Mouse (Mus musculus) left cerebral cortex, adult 11 months (tissue): ENCODE data around the gene Acbd6.

ENCODE experiments used
- DNase-seq: peaks from one replicate; pipeline ENCODE4 v3.0.0; 2022; ENCODE audit warnings: low spot score

The Acbd6 gene

DNA sequence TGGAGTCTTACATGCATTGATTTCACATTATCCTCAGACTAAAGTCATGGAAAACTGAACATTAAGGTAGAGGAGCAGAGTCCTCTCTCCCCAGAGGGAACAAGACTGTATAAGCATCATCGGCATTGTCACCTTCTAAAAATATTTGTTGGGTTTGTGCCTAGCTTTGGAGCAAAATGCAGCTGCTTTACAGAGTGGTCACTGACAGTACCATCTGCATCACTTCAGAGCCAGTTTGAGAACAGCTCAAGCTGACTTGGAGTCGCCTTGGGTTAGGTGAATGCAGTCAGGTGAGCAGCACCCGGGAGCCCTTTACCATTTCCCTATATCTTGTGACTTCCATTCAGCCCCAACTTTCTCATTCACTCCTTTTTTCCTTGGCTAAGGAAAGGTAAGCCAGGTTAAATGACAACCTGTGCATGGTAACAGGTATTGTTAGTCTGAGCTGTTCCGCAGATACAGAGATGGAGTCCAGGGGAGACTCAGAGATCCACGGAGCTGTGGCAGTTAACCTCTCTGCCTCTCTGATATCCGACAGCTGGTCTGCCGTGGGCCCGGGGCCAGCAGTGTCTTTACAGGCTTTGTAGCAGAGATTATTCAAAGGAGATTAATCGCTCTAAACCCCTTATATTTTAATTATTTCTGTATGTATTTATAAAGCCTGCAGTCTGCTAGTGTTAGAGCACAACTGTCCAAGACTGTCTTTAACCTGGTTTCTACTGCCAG lies 92.4 kb downstream of the Acbd6 start:
- no peak for DNase-seq

DNA sequence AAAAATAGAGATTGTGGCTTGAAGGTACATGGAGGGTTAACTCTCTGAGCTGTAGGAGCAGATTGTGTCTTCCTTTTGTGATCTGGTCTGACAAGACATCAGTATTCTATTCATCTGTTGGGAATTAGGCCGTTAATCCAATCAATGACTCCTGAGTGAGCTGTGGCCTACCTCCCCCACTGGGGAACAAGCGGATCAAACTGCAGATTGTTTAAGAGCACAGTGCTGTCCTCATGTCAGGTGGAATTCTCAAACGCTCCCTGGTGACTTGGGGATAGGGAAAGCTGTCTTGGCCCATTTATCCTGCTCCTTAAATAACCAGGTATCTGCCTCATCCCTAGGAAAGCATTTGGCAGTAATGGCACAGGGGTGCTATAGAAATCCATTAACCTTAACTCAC lies 97.0 kb downstream of the Acbd6 start:
- no peak for DNase-seq

DNA sequence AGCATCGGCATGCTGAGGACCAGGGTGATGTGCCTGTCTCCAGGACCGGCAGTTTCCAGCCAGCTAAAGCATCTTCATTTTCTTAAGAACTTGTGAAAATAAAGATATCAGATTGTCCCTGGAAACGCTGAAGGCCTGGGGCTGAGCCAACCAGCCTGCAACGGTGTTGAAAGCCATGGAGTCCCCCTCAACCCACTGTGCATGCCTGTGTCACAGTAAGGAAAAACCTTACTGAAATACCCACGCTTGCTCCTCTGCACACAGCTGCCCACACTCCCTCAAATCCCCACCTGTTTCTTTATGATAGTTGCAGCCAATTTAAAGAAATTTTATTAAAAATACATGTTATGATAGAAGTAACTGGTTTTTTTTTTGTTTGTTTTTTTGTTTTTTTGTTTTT lies 98.4 kb downstream of the Acbd6 start:
- no peak for DNase-seq

- DNase-seq, result no peak
Observed at GRCm38 (mm10) chr1:155663994-155664393, 106.1 kb downstream of the Acbd6 start.

DNA sequence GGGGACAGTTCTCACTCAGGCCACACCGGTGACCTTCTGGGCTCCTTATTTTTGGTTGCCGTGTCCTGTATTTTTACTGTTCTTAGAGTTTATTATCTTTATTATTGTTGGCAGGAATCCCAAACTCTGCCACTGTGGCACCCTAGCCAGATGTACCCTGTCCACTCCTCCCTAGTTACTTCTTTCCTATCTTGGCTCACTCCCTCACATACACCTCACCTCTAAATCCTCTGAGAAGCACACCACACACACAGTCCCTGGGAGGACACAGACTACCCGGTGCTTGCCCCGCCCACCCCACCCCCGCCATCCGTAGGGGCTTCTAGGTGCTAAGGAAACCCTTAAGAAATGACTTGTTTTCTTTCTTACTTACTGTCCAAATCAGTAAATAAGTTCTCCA lies 117.7 kb downstream of the Acbd6 start:
- no peak for DNase-seq

- no peak for DNase-seq
Observed at GRCm38 (mm10) chr1:155681116-155681799, 123.3 kb downstream of the Acbd6 start.

DNA sequence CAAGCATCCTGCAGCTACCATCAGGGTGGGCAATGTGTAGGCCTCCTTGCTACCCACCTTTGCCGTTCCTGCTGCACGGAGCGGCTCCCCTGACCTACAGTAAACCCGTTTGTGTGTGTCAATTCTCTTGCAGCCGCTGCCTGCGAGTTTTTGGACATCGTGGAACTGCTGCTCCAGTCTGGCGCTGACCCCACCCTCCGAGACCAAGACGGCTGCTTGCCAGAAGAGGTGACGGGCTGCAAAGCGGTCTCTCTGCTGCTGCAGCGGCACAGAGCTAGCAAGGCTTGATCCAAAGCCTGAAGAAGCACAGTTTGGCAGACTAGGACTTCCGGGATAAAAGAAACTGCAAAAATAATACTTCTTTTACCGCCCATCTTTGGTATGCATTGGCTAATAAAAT lies 128.9 kb downstream of the Acbd6 start:
- DNase-seq, result no peak

- no peak for DNase-seq
Observed at GRCm38 (mm10) chr1:155689141-155689540, 131.2 kb downstream of the Acbd6 start.

DNA sequence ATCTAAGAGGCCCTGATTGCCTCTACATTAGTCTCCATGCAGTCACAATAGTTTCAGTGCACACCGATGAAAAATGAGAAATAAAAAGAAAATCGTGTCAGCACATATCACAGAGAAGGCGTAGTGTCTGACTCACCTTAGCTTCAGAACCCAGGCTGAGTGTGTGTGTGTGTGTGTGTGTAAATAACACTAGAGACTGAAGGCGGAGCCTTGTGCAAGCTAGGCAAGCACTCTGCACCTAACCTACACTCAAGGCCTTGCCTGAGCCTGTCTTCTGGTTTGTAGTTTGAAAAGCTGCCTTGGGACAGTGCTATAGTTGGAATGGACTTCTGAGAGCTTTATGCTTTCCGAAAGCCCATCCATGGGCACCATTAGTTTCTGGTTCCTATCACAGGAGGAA lies 131.6 kb downstream of the Acbd6 start:
- DNase-seq, result no peak

DNA sequence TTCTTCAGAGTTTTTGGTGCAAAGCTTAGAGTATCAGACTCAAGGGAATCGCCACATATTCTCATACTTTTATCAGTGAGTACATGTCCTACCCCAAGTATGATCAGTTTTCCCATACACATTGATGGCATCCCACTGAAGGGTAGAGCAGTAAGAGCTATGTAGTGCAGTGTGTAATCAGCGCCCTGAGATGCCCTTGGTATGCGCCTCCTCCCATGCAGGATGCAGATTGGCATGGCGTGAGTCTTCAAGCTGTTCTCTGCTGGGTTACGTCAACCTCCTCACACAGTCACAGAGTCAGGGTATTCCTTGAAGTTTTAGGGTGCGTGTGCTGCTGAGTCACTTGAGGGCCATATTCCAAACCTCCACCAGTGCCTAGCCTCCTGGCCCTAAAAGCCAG lies 134.3 kb downstream of the Acbd6 start:
- DNase-seq, result no peak

DNA sequence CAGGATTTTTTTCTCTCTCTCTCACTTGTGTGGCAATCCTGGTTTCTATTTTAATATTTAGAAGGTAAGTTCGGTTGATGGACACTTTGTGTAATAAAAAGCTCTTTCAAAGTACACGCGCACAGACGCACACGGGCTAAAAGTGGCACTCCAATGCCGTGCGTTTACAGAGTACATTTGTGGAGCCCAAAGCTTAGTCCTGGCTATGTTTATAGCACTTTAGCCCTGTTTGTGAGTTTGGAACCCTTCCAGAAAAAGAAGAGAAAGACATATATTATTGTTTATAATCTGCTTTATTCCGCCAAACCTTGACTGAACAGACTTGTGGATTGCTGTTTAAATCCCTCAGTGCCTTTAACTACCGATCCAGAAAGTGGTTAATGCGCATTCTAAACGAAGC lies 135.1 kb downstream of the Acbd6 start:
- DNase-seq, result no peak

- DNase-seq, result no peak
Observed at GRCm38 (mm10) chr1:155693443-155693842, 135.5 kb downstream of the Acbd6 start.

DNA sequence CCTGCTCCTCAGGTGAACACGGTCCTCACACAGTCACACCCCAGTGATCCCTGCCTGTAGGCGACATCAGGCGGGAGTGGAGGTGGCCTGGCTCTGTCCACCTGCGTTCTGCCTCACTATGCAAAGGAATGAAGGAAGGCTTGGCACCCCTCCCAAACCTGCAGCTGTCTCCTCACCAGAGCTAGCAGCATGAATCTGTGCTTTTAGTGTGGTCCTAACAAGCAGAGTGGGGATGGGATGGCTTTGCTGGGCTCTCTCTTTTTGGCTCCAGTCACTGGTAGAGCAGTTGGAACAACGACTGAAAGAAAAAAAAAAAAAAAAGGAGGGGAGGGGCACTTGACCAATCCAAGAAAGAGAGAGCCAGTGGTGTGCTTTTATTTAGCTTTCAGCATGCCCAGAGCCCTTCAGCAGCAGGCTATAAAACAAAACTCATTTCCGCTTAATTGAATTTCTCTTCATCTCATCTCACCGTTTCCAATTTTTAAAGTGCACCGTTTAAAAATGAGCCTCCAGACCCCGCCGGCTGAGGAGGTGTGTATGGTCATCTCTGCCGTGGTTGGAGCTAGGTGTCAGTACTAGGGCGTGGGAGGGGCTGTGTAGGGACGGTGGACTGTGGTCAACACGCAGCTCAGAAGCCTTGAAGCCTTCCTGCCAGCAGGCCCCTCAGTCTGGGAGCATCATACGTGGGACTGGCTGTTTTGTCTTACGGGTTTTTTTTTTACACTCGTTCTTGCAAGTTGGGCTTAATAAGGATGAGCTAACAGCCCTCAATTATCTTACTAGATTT lies 140.6 kb downstream of the Acbd6 start:
- DNase-seq, result no peak

DNA sequence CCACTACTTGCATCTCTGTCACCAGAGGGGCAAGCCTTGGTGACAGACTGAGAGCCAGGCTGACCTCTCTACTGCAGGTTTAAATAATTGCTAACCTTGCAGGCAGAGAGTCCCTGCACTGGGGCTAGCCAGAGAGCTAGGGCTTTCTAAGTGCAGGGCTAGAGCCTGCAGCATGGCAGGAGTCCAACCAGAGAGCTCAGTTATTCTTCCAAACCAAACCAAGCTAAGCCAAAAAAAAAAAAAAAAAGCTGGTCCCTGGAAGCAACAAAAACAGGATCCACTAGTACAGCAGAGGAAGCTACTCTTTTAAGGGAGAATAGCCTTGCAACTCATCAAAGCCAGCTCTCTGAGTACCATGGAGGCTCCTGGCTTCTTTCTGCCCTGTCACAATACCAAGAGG lies 143.0 kb downstream of the Acbd6 start:
- DNase-seq, result no peak

- DNase-seq, result no peak
Observed at GRCm38 (mm10) chr1:155703191-155703680, 145.3 kb downstream of the Acbd6 start.

DNA sequence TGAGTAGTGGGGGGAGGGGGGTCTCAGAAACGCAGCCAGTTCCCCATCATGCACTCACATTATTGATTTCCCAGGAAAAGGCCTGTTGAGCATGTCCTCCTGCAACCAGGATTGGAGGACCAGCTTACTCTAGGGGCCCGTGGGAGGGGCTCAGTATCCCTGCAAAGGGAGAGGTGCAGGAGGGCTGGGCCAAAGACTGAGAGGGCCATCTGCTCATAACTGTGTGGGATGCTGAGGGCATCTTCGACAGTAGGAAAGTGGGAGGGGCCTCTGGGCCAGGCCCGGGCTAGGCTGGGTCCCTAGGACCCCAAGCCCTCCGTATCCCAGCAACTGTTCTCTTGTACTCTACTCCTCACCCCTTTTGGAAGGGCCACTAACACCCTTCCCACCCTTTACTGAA lies 146.3 kb downstream of the Acbd6 start:
- DNase-seq, result no peak

- DNase-seq, result no peak
Observed at GRCm38 (mm10) chr1:155713306-155713705, 155.4 kb downstream of the Acbd6 start.

GRCm38 (mm10) chr1:155715366-155715765 lies 157.4 kb downstream of the Acbd6 start:
- DNase-seq, result no peak

DNA sequence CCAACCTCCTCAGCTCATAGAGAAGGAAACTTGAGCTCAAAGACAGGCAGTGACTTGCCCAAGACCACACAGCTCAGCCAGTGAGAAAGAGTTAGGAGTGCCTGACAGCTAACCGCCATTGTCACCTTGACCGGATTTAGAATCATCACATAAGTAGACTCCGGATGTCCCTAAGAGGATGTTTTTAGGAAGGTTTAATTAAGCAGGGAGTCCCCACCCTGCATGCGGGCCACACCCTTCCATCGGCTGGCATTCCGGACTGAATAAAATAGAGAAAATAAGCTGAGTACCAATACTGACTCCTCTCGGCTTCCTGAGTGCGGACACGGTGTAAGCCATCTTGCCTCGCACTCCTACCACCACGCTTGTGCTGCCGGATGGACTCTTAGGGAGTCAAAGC lies 159.4 kb downstream of the Acbd6 start:
- DNase-seq, result no peak

DNA sequence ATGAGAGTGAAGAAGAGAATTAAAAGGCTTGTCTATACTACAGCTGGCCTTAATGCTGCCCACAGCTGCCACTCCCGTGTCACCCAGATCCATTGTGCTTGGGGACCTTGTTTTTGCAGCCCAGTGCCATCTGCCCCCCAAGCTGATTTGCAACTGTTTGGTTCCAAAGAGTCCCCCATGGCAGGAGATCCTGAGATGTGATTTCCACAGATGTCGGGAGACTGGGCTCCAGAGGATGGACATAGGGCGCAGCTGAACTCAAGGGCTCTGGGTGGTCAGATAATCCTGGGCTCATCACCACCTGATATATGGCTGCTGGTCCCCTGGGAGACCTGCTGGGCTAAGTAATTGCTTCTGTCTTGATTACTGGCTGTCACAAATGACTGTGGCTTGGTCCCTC lies 160.9 kb downstream of the Acbd6 start:
- DNase-seq, result no peak

DNA sequence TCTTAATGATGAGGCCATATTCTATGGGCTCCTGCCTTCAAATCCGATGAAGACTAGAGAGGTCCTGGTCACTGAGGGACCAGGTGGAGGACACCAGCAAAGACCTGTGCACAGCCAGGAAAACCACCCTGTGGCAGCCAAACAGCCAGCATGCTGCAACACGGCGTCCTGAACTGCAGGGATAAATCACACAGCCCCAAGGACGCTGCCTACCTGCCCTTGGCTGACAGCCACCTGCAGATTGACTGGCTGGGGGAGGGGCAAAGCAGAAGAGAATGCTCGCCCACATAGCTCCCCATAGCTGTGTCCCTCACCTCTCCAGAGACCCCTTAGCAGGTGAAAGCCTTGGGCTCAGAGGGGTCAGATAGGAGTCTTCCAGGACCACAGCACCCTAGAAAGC lies 162.1 kb downstream of the Acbd6 start:
- DNase-seq, result no peak

DNA sequence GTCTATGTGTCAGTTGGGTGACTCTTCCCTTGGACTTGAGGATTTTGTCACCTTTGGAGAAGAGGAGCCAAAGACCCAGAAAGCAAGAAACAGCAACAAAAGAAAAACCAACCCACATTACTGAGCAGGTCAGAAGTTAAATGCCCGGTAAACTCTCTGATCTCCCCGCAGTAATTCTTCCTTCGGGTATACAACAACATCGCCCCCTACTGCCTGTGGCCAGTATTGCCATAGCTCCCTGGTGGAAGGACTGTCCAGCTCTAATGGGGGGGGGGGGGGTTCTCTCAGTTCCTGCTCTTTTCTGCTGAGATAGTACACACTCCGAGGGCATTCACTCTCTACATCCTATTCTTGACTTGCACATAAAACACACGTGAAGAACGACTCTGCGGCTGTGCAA lies 163.5 kb downstream of the Acbd6 start:
- no peak for DNase-seq

GRCm38 (mm10) chr1:155722185-155722584 lies 164.3 kb downstream of the Acbd6 start:
- no peak for DNase-seq
